Mouse (Mus musculus) myocyte (in vitro differentiated cells): ENCODE measurements around the gene Pstpip1. TPM values are rescaled to one million over a fixed set of nuclear protein-coding genes. Genes with fewer than 3 reads are reported as not detected.
A peak's percentile ranks its signal among the peaks of the same experiment; 100 is the strongest.

Experiments
- H3K27me3 ChIP-seq: one replicate; pipeline ENCODE4 v1.6.1; 2011; ENCODE audit not compliant: control insufficient read depth, insufficient read depth, insufficient read length
- H3K36me3 ChIP-seq: one replicate; pipeline ENCODE4 v1.6.1; 2011; ENCODE audit not compliant: control insufficient read depth, insufficient read depth
- H3K4me2 ChIP-seq: one replicate; pipeline ENCODE4 v1.6.1; 2011; ENCODE audit warnings: low read depth, control low read depth
- H3K4me3 ChIP-seq: one replicate; pipeline ENCODE4 v1.5.1; 2011; ENCODE audit warnings: mild to moderate bottlenecking, control low read depth, moderate library complexity
- H3K79me2 ChIP-seq: one replicate; pipeline ENCODE4 v1.6.1; 2011; ENCODE audit not compliant: control insufficient read depth, insufficient read depth
- H3ac ChIP-seq: one replicate; pipeline ENCODE4 v1.6.1; 2011; ENCODE audit not compliant: control insufficient read depth, insufficient read length
- CEBPB ChIP-seq: IDR thresholded peaks from 2 replicates; pipeline ENCODE4 v1.6.1; 2011; ENCODE audit warnings: mild to moderate bottlenecking, moderate library complexity; ENCODE audit not compliant: poor library complexity, insufficient read depth, severe bottlenecking
- E2F4 ChIP-seq: IDR thresholded peaks from one replicate; pipeline ENCODE4 v1.6.1; 2011; ENCODE audit warnings: mild to moderate bottlenecking, control low read depth, moderate library complexity; ENCODE audit not compliant: insufficient read depth
- MAX ChIP-seq: IDR thresholded peaks from one replicate; pipeline ENCODE4 v1.6.1; 2011; ENCODE audit warnings: low read depth, mild to moderate bottlenecking, control low read depth
- MYOD1 ChIP-seq, 3 experiments: IDR thresholded peaks; one replicate each; pipeline ENCODE4 v1.6.1; 2011; ENCODE audit warnings: control low read depth in 2 of 3, low read depth in 2 of 3, mild to moderate bottlenecking in 2 of 3, moderate library complexity in 1 of 3; ENCODE audit not compliant: insufficient read length in 2 of 3, control insufficient read depth in 1 of 3
- MYOG ChIP-seq, 3 experiments: IDR thresholded peaks; one replicate each; pipeline ENCODE4 v1.6.1; 2011; ENCODE audit warnings: control low read depth in 2 of 3, low read depth in 2 of 3, mild to moderate bottlenecking in 2 of 3; ENCODE audit not compliant: insufficient read length in 2 of 3, control insufficient read depth in 1 of 3, insufficient read depth in 1 of 3
- POLR2A ChIP-seq: IDR thresholded peaks from one replicate; pipeline ENCODE4 v1.6.1; 2011; ENCODE audit warnings: low read depth, mild to moderate bottlenecking, control low read depth, moderate library complexity; ENCODE audit not compliant: insufficient read length
- POLR2AphosphoS2 ChIP-seq: IDR thresholded peaks from one replicate; pipeline ENCODE4 v1.6.1; 2011; ENCODE audit warnings: low read depth, control low read depth; ENCODE audit not compliant: insufficient read length
- REST ChIP-seq: IDR thresholded peaks from one replicate; pipeline ENCODE4 v1.6.1; 2011; ENCODE audit warnings: mild to moderate bottlenecking, control low read depth, moderate library complexity; ENCODE audit not compliant: insufficient read depth, insufficient read length
- SRF ChIP-seq: IDR thresholded peaks from one replicate; pipeline ENCODE4 v1.6.1; 2011; ENCODE audit warnings: low read depth; ENCODE audit not compliant: control insufficient read depth, insufficient read length
- TCF12 ChIP-seq: IDR thresholded peaks from one replicate; pipeline ENCODE4 v1.6.1; 2011; ENCODE audit warnings: mild to moderate bottlenecking, control low read depth; ENCODE audit not compliant: poor library complexity, insufficient read depth, severe bottlenecking
- TCF3 ChIP-seq: IDR thresholded peaks from one replicate; pipeline ENCODE4 v1.6.1; 2011; ENCODE audit warnings: low read depth, control low read depth; ENCODE audit not compliant: insufficient read length
- USF1 ChIP-seq: IDR thresholded peaks from one replicate; pipeline ENCODE4 v1.6.1; 2011; ENCODE audit warnings: low read depth, mild to moderate bottlenecking, control low read depth, moderate library complexity
- polyA plus RNA-seq: library from polyadenylated mRNA; unstranded; fragments of >200 nt; fragmentation: generic; extraction: Trizol; gene quantifications from one replicate; pipeline ENCODE4 v1.2.1, GENCODE M21; 2012; ENCODE audit warnings: missing spikeins

Pstpip1 gene
- polyA plus RNA-seq, result 18.9 TPM

GRCm38 (mm10) chr9:56089778-56090520, at the start of gene Pstpip1:
TSS of gene Pstpip1 (plus strand) at chr9:56089962.
- Histone ChIP-seq H3K27me3 (no peaks in the 10 kb centered on the region), H3K4me2 (peak within 1 kb of the TSS; percentile 60), H3K4me3 (no peak within 1 kb of the TSS), H3K79me2 (no peaks in the 10 kb centered on the region), H3K36me3 (no peaks in the 10 kb centered on the region), H3ac (no peak within 1 kb of the TSS)
- TF ChIP-seq MYOG (IDR thresholded peaks at IDR 0.05; ENCODE audit: control insufficient read depth in 1 of 3, insufficient read depth in 1 of 3, insufficient read length in 2 of 3, low read depth in 2 of 3) (peak in 2 of 3 experiments; percentile 18 to 81), MYOD1 (IDR thresholded peaks at IDR 0.05; ENCODE audit: control insufficient read depth in 1 of 3, insufficient read length in 2 of 3, low read depth in 2 of 3) (peak in 2 of 3 experiments; percentile 64 to 90), POLR2A (peak; percentile 49), E2F4 (no peak)

- TF ChIP-seq TCF3 (no peak), POLR2A (peak; percentile 95), MYOD1 (IDR thresholded peaks at IDR 0.05; ENCODE audit: control insufficient read depth in 1 of 3, insufficient read length in 2 of 3, low read depth in 2 of 3) (peak in 1 of 3 experiments; percentile 37), SRF (peak; percentile 96), E2F4 (no peak), TCF12 (no peak), POLR2AphosphoS2 (peak; percentile 84), CEBPB (no peak), REST (peak; percentile 0), MAX (no peak), MYOG (IDR thresholded peaks at IDR 0.05; ENCODE audit: control insufficient read depth in 1 of 3, insufficient read depth in 1 of 3, insufficient read length in 2 of 3, low read depth in 2 of 3) (peak in 1 of 3 experiments; percentile 43), USF1 (no peak)
- Histone ChIP-seq H3K27me3 (no peaks in the 10 kb centered on the region), H3K79me2 (peaks cover 13% of the 10 kb centered on the region), H3K4me2 (peak within 1 kb of the TSS; percentile 91), H3K36me3 (peaks cover 8% of the 10 kb centered on the region), H3K4me3 (peak within 1 kb of the TSS; percentile 62), H3ac (peak within 1 kb of the TSS; percentile 35)
Measured at GRCm38 (mm10) chr9:56041372-56042180, 48.2 kb upstream of the Pstpip1 start, which contains the start of gene Rcn2. TSS of gene Rcn2 (plus strand) at chr9:56041845.

GRCm38 (mm10) chr9:56042181-56042621, 47.6 kb upstream of the Pstpip1 start:
- H3K27me3 ChIP-seq, result no peaks in the 10 kb centered on the region
- no peak for TF ChIP-seq SRF
- no peak for TF ChIP-seq MAX
- no peak for TF ChIP-seq MYOG (IDR thresholded peaks at IDR 0.05; ENCODE audit: control insufficient read depth in 1 of 3, insufficient read depth in 1 of 3, insufficient read length in 2 of 3, low read depth in 2 of 3)
- TF ChIP-seq CEBPB, result no peak
- TF ChIP-seq E2F4, result no peak
- no peak for TF ChIP-seq TCF12
- no peak for TF ChIP-seq TCF3
- TF ChIP-seq REST, result no peak
- TF ChIP-seq POLR2AphosphoS2, result no peak
- TF ChIP-seq MYOD1 (IDR thresholded peaks at IDR 0.05; ENCODE audit: control insufficient read depth in 1 of 3, insufficient read length in 2 of 3, low read depth in 2 of 3), result no peak

GRCm38 (mm10) chr9:56053796-56054195, 36.0 kb upstream of the Pstpip1 start:
- Histone ChIP-seq H3ac (no peak overlapping the region), H3K79me2 (no peaks in the 10 kb centered on the region), H3K36me3 (peaks cover 39% of the 10 kb centered on the region), H3K27me3 (no peaks in the 10 kb centered on the region), H3K4me3 (no peak overlapping the region), H3K4me2 (no peak overlapping the region)
- no peak for TF ChIP-seq E2F4
- TF ChIP-seq POLR2A, result no peak
- TF ChIP-seq TCF12, result no peak
- TF ChIP-seq MYOG (IDR thresholded peaks at IDR 0.05; ENCODE audit: control insufficient read depth in 1 of 3, insufficient read depth in 1 of 3, insufficient read length in 2 of 3, low read depth in 2 of 3), result no peak
- no peak for TF ChIP-seq CEBPB
- TF ChIP-seq REST, result no peak
- no peak for TF ChIP-seq SRF
- no peak for TF ChIP-seq TCF3
- no peak for TF ChIP-seq USF1
- TF ChIP-seq MAX, result no peak
- no peak for TF ChIP-seq MYOD1 (IDR thresholded peaks at IDR 0.05; ENCODE audit: control insufficient read depth in 1 of 3, insufficient read length in 2 of 3, low read depth in 2 of 3)
- no peak for TF ChIP-seq POLR2AphosphoS2

More at GRCm38 (mm10) chr9:56042181-56042621, 47.6 kb upstream of the Pstpip1 start:
- H3K79me2 ChIP-seq, result peaks cover 13% of the 10 kb centered on the region
- H3K4me3 ChIP-seq, result peak overlapping the region; percentile 62
- H3K36me3 ChIP-seq, result peaks cover 8% of the 10 kb centered on the region
- peak overlapping the region; percentile 91 for H3K4me2 ChIP-seq
- peak overlapping the region; percentile 35 for H3ac ChIP-seq
